Mouse (Mus musculus) R1 (cell line): ENCODE results near the gene Cdh4.

ENCODE experiments used
- DNase-seq: peaks from one replicate; pipeline ENCODE4 v3.0.0-alpha.2; 2018; ENCODE audit warnings: low read depth, low spot score

The Cdh4 gene

GRCm38 (mm10) chr2:179723401-179723800 is 281.2 kb downstream of the Cdh4 start:
- DNase-seq: peak; percentile 68

GRCm38 (mm10) chr2:179729002-179729401 is 286.8 kb downstream of the Cdh4 start:
- DNase-seq: peak; percentile 35

- no peak for DNase-seq
Measured at GRCm38 (mm10) chr2:179729802-179730201, 287.6 kb downstream of the Cdh4 start.

GRCm38 (mm10) chr2:179733141-179733831 is 291.1 kb downstream of the Cdh4 start:
- DNase-seq: no peak

GRCm38 (mm10) chr2:179742419-179742818 is 300.2 kb downstream of the Cdh4 start:
- no peak for DNase-seq

GRCm38 (mm10) chr2:179742828-179743227 is 300.6 kb downstream of the Cdh4 start:
- DNase-seq: no peak

GRCm38 (mm10) chr2:179746491-179746890 is 304.3 kb downstream of the Cdh4 start:
- no peak for DNase-seq

GRCm38 (mm10) chr2:179749399-179749798 is 307.2 kb downstream of the Cdh4 start:
- DNase-seq: no peak

GRCm38 (mm10) chr2:179753811-179754210 is 311.6 kb downstream of the Cdh4 start:
- no peak for DNase-seq

- no peak for DNase-seq
Measured at GRCm38 (mm10) chr2:179754776-179755175, 312.5 kb downstream of the Cdh4 start.

GRCm38 (mm10) chr2:179761718-179762441 is 319.6 kb downstream of the Cdh4 start:
- DNase-seq: no peak

GRCm38 (mm10) chr2:179762521-179763305 is 320.5 kb downstream of the Cdh4 start:
- no peak for DNase-seq

- no peak for DNase-seq
Measured at GRCm38 (mm10) chr2:179764460-179764859, 322.2 kb downstream of the Cdh4 start.

- peak; percentile 20 for DNase-seq
Measured at GRCm38 (mm10) chr2:179766664-179767526, 324.7 kb downstream of the Cdh4 start.

- peak; percentile 54 for DNase-seq
Measured at GRCm38 (mm10) chr2:179767527-179767849, 325.3 kb downstream of the Cdh4 start.

GRCm38 (mm10) chr2:179769137-179769536 is 326.9 kb downstream of the Cdh4 start:
- no peak for DNase-seq

- DNase-seq: no peak
Measured at GRCm38 (mm10) chr2:179769943-179770342, 327.7 kb downstream of the Cdh4 start.

- DNase-seq: peak; percentile 59
Measured at GRCm38 (mm10) chr2:179774440-179775110, 332.3 kb downstream of the Cdh4 start.

GRCm38 (mm10) chr2:179775999-179776705 is 333.9 kb downstream of the Cdh4 start:
- no peak for DNase-seq

- DNase-seq: no peak
Measured at GRCm38 (mm10) chr2:179779266-179779665, 337.0 kb downstream of the Cdh4 start.
